Mouse (Mus musculus) midbrain, embryonic 14.5 days (tissue): ENCODE data around the gene St14. TPM values are rescaled to one million over a fixed set of nuclear protein-coding genes. Genes with fewer than 3 reads are reported as not detected.
A peak's percentile ranks its signal among the peaks of the same experiment; 100 is the strongest.

Experiments used
- ATAC-seq: fragments of 200-750 bp; cut with Nextera tagmentation; 2 replicates; pipeline ENCODE4 v1.8.0; 2017; ENCODE audit warnings: moderate number of reproducible peaks, moderate library complexity; ENCODE audit not compliant: low FRiP score, low TSS enrichment
- DNase-seq: peaks from one replicate; pipeline ENCODE4 v3.0.0-alpha.2; 2015
- H3K27ac ChIP-seq: fragments of 300-500 bp; sonication (generic); replicated peaks from 2 replicates; pipeline ENCODE4 v1.5.1; 2014; ENCODE audit warnings: mild to moderate bottlenecking, low read depth, low read length, moderate library complexity
- H3K27me3 ChIP-seq: fragments of 300-500 bp; sonication (generic); 2 replicates; pipeline ENCODE4 v1.6.1; 2014; ENCODE audit warnings: low read length, control low read depth, mixed read lengths; ENCODE audit not compliant: control insufficient read depth, insufficient read depth
- H3K36me3 ChIP-seq: fragments of 300-500 bp; sonication (generic); 2 replicates; pipeline ENCODE4 v1.6.1; 2014; ENCODE audit warnings: low read length, control low read depth; ENCODE audit not compliant: control insufficient read depth, insufficient read depth
- H3K4me1 ChIP-seq: fragments of 300-500 bp; sonication (generic); 2 replicates; pipeline ENCODE4 v1.6.1; 2014; ENCODE audit warnings: mild to moderate bottlenecking, antibody characterized with exemption, low read length, control low read depth; ENCODE audit not compliant: control insufficient read depth, insufficient read depth
- H3K4me2 ChIP-seq: fragments of 300-500 bp; sonication (generic); 2 replicates; pipeline ENCODE4 v1.6.1; 2014; ENCODE audit warnings: mild to moderate bottlenecking, low read length, moderate library complexity
- H3K4me3 ChIP-seq: fragments of 300-500 bp; sonication (generic); replicated peaks from 2 replicates; pipeline ENCODE4 v1.5.1; 2014; ENCODE audit warnings: low read depth, low read length
- H3K9ac ChIP-seq: fragments of 300-500 bp; sonication (generic); replicated peaks from 2 replicates; pipeline ENCODE4 v1.6.1; 2014; ENCODE audit warnings: mild to moderate bottlenecking, low read length, moderate library complexity
- H3K9me3 ChIP-seq: fragments of 300-500 bp; sonication (generic); 2 replicates; pipeline ENCODE4 v1.6.1; 2016; ENCODE audit warnings: low read length, control low read depth, mixed read lengths; ENCODE audit not compliant: control insufficient read depth
- WGBS: fragments of 180-500 bp; shearing (Covaris S2); extraction: QIAGEN DNeasy Blood & Tissue Kit; methylation state at CpG from one replicate; pipeline ENCODE4 v1.1.7; 2014; 5-methylcytosine and 5-hydroxymethylcytosine counted together
- polyA plus RNA-seq: library from polyadenylated mRNA; unstranded; fragments of >200 nt; fragmentation: Nextera tagmentation; extraction: Ambion mirVana; gene quantifications from 2 replicates; pipeline ENCODE4 v1.2.1, GENCODE M21; 2014

St14 gene
- polyA plus RNA-seq, 1 experiment from 2014 or later: 1.2 TPM

- H3K4me3 ChIP-seq: peak overlapping the region; percentile 39
- H3K9ac ChIP-seq: 0 out of 2 replicates have a peak overlapping the region, but pooled peaks have one; percentile 21
- H3K4me2 ChIP-seq: peak overlapping the region; percentile 76
- peaks cover 45% of the 10 kb centered on the region for H3K27me3 ChIP-seq
- WGBS: 15% methylated on average over 26 of the region's 26 CpGs
- ATAC-seq (no peak), DNase-seq (peak; percentile 31)
- no peaks in the 10 kb centered on the region for H3K36me3 ChIP-seq
- no peak overlapping the region for H3K27ac ChIP-seq
- H3K9me3 ChIP-seq: no peaks in the 10 kb centered on the region
- H3K4me1 ChIP-seq: peaks cover 13% of the 10 kb centered on the region
These were observed 1.1 kb downstream of the St14 start for GRCm38 (mm10) chr9:31130357-31131204.

GRCm38 (mm10) chr9:31129956-31130355 lies 1.7 kb downstream of the St14 start:
- ATAC-seq (no peak), DNase-seq (no peak)
- Histone ChIP-seq H3K4me1 (peaks cover 13% of the 10 kb centered on the region), H3K36me3 (no peaks in the 10 kb centered on the region), H3K4me3 (no peak overlapping the region), H3K27me3 (peaks cover 45% of the 10 kb centered on the region), H3K4me2 (no peak overlapping the region), H3K9ac (no peak overlapping the region), H3K27ac (no peak overlapping the region), H3K9me3 (no peaks in the 10 kb centered on the region)
- WGBS: 67% methylated on average over 8 of the region's 8 CpGs

GRCm38 (mm10) chr9:31127876-31128465 lies 3.7 kb downstream of the St14 start:
- H3K4me2 ChIP-seq: no peak overlapping the region
- no peak for ATAC-seq

GRCm38 (mm10) chr9:31126079-31126478 lies 5.6 kb downstream of the St14 start:
- ATAC-seq (no peak), DNase-seq (no peak)
- peaks cover 6% of the 10 kb centered on the region for H3K4me1 ChIP-seq
- peaks cover 17% of the 10 kb centered on the region for H3K27me3 ChIP-seq
- H3K36me3 ChIP-seq: no peaks in the 10 kb centered on the region
- no peaks in the 10 kb centered on the region for H3K9me3 ChIP-seq
- H3K4me2 ChIP-seq: no peak overlapping the region
- 87% methylated on average over 7 of the region's 7 CpGs for WGBS
- no peak overlapping the region for H3K9ac ChIP-seq
- no peak overlapping the region for H3K27ac ChIP-seq
- H3K4me3 ChIP-seq: no peak overlapping the region

More at GRCm38 (mm10) chr9:31127876-31128465, 3.7 kb downstream of the St14 start:
- no peak overlapping the region for H3K27ac ChIP-seq
- no peak overlapping the region for H3K4me3 ChIP-seq
- no peaks in the 10 kb centered on the region for H3K9me3 ChIP-seq
- no peak for DNase-seq
- H3K9ac ChIP-seq: no peak overlapping the region
- no peaks in the 10 kb centered on the region for H3K36me3 ChIP-seq
- H3K4me1 ChIP-seq: peaks cover 13% of the 10 kb centered on the region
- H3K27me3 ChIP-seq: peaks cover 36% of the 10 kb centered on the region
- 90% methylated on average over 12 of the region's 12 CpGs for WGBS

GRCm38 (mm10) chr9:31122464-31123030 lies 9.1 kb downstream of the St14 start:
- Histone ChIP-seq H3K4me3 (no peak overlapping the region), H3K27ac (0 out of 2 replicates have a peak overlapping the region, but pooled peaks have one; percentile 37), H3K27me3 (no peaks in the 10 kb centered on the region), H3K36me3 (no peaks in the 10 kb centered on the region), H3K4me2 (no peak overlapping the region), H3K4me1 (no peaks in the 10 kb centered on the region), H3K9me3 (no peaks in the 10 kb centered on the region), H3K9ac (no peak overlapping the region)
- peak; percentile 33 for DNase-seq
- WGBS: 71% methylated on average over 13 of the region's 13 CpGs
- ATAC-seq: no peak

GRCm38 (mm10) chr9:31120533-31120915 lies 11.1 kb downstream of the St14 start:
- Histone ChIP-seq H3K4me2 (no peak overlapping the region), H3K4me1 (no peaks in the 10 kb centered on the region), H3K36me3 (no peaks in the 10 kb centered on the region), H3K9me3 (no peaks in the 10 kb centered on the region), H3K9ac (no peak overlapping the region), H3K4me3 (no peak overlapping the region), H3K27ac (no peak overlapping the region), H3K27me3 (no peaks in the 10 kb centered on the region)
- WGBS: 81% methylated on average over 4 of the region's 4 CpGs
- no peak for ATAC-seq
- DNase-seq: no peak

GRCm38 (mm10) chr9:31119882-31120532 lies 11.6 kb downstream of the St14 start:
- no peak overlapping the region for H3K27ac ChIP-seq
- no peak overlapping the region for H3K4me3 ChIP-seq
- no peak for ATAC-seq
- DNase-seq: no peak
- WGBS: 72% methylated on average over 11 of the region's 11 CpGs
- H3K27me3 ChIP-seq: no peaks in the 10 kb centered on the region
- no peaks in the 10 kb centered on the region for H3K9me3 ChIP-seq
- no peaks in the 10 kb centered on the region for H3K36me3 ChIP-seq
- no peak overlapping the region for H3K4me2 ChIP-seq
- no peaks in the 10 kb centered on the region for H3K4me1 ChIP-seq
- H3K9ac ChIP-seq: no peak overlapping the region

- WGBS: 82% methylated on average over 5 of the region's 5 CpGs
- Histone ChIP-seq H3K4me1 (no peaks in the 10 kb centered on the region), H3K27me3 (no peaks in the 10 kb centered on the region), H3K27ac (no peak overlapping the region), H3K4me2 (no peak overlapping the region), H3K9me3 (no peaks in the 10 kb centered on the region), H3K4me3 (no peak overlapping the region), H3K36me3 (no peaks in the 10 kb centered on the region), H3K9ac (no peak overlapping the region)
- ATAC-seq (no peak), DNase-seq (no peak)
These were observed 12.2 kb downstream of the St14 start for GRCm38 (mm10) chr9:31119405-31119804.
